Mouse (Mus musculus): ENCODE results near the gene Glce. TPM values are rescaled to one million over a fixed set of nuclear protein-coding genes. Genes with fewer than 3 reads are reported as not detected.
A peak's percentile ranks its signal among the peaks of the same experiment; 100 is the strongest.

The Glce gene
- polyA plus RNA-seq, 1 experiment from 2014 or later: 23.0 TPM

GRCm38 (mm10) chr9:62121551-62122447, 656 bp downstream of the Glce start:
- ATAC-seq (ENCODE audit: low FRiP score, low read depth): peak; percentile 35
- Histone ChIP-seq H3K9ac (peak overlapping the region; percentile 84), H3K4me2 (peak overlapping the region; percentile 81), H3K4me1 (replicated peaks) (peaks cover 32% of the 10 kb centered on the region), H3K36me3 (no peaks in the 10 kb centered on the region), H3K4me3 (peak overlapping the region; percentile 88), H3K9me3 (no peaks in the 10 kb centered on the region), H3K27me3 (no peaks in the 10 kb centered on the region), H3K27ac (replicated peaks) (peak overlapping the region; percentile 91)
- under 1% methylated on average over 59 of the region's 59 CpGs for WGBS

DNA sequence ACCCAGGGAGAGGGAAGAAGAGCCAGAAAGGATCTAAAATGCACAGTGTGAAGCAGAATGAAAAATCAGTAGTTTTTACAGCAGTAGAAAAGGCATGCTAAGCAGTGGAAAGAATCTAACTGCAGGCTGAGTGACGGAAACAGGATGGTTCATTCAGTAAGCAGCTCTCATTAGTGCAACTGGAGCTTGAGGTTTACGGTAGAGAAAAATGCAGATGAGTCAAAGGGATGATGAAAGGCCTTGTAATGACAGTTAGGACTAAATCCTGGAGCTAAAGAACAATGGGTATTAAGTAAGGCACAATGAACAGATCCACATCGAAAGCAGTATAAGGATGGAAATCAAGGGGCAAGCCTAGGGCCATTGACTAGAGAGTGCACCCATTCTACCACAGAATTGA, 3.7 kb downstream of the Glce start:
- no peak overlapping the region; the same call in 1 of the 2 replicates for H3K27ac ChIP-seq (replicated peaks)
- H3K4me1 ChIP-seq (replicated peaks): peaks cover 30% of the 10 kb centered on the region
- H3K36me3 ChIP-seq: no peaks in the 10 kb centered on the region
- 0 out of 2 replicates have a peak overlapping the region, but pooled peaks have one; percentile 3 for H3K4me3 ChIP-seq
- no peaks in the 10 kb centered on the region for H3K9me3 ChIP-seq
- H3K27me3 ChIP-seq: no peaks in the 10 kb centered on the region
- peak overlapping the region; percentile 27; the same call in 1 of the 2 replicates for H3K9ac ChIP-seq
- H3K4me2 ChIP-seq: peak overlapping the region; percentile 31
- ATAC-seq (ENCODE audit: low FRiP score, low read depth): no peak
- WGBS: 20% methylated on average over 3 of the region's 3 CpGs

DNA sequence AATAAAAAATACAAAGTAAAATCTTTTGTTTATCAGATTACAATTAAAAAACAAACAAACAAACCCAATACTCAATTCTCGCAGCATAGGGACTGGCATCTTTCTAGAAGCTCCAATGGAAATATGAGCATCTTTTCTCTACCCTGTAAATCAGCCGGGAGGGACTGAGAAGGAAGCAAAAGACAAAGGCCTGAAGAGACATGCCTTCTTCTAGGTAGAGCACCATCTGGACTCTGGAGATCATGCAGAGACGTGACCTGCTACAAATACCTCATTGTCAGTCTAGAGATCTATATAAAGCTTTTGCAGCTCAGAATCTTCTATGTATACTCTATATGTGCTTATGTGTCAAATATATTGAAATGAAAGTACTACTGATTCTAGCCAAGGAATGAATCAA, 6.6 kb downstream of the Glce start:
- no peak overlapping the region for H3K4me2 ChIP-seq
- no peaks in the 10 kb centered on the region for H3K9me3 ChIP-seq
- H3K4me1 ChIP-seq (replicated peaks): peaks cover 17% of the 10 kb centered on the region
- H3K27ac ChIP-seq (replicated peaks): no peak overlapping the region
- no peaks in the 10 kb centered on the region for H3K36me3 ChIP-seq
- H3K27me3 ChIP-seq: no peaks in the 10 kb centered on the region
- H3K9ac ChIP-seq: no peak overlapping the region
- H3K4me3 ChIP-seq: no peak overlapping the region
- ATAC-seq (ENCODE audit: low FRiP score, low read depth): no peak
- WGBS: 87% methylated on average over 3 of the region's 3 CpGs

DNA sequence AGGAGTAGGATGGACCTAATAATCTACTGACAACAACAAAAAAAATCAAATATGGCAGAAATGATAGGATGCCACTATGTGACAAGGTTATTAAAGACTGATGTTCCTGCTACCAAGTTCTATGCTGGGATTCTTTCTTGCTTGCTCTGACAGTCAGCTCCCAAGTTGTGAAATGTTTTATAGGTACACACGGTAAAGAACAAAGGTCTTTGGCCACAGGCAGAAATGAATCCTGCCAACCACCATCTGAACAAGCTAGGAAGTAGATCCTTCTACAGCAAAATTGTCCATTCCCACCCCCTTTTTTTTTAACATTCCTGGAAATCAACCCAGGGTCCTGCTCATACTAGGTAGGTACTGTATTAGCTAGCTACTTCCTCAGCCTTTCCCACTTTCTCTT, 25.9 kb downstream of the Glce start:
- no peak for ATAC-seq (ENCODE audit: low FRiP score, low read depth)
- no peaks in the 10 kb centered on the region for H3K9me3 ChIP-seq
- H3K4me1 ChIP-seq (replicated peaks): no peaks in the 10 kb centered on the region
- WGBS: 85% methylated on average over 1 of the region's 1 CpGs
- H3K27ac ChIP-seq (replicated peaks): no peak overlapping the region
- no peak overlapping the region for H3K4me2 ChIP-seq
- H3K27me3 ChIP-seq: no peaks in the 10 kb centered on the region
- no peaks in the 10 kb centered on the region for H3K36me3 ChIP-seq
- H3K9ac ChIP-seq: no peak overlapping the region
- no peak overlapping the region for H3K4me3 ChIP-seq

DNA sequence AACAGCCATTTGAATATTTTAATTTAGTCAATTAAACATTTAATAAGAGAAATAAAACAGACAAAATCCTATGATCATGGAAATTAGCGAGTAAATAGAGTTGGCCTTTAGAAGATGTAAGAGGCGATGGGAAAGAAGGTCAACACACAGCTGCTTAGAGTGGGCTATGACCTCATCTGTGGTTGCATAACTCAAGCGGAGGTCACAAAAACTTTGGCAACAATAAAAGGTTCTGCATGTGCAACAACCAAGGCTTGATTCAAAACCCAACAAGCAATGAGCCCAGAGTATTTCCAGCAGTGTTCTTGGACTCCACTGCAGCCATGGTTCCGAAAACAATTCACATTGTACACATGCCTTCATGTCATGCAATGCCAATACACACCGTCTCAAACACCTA, 30.9 kb downstream of the Glce start:
- ATAC-seq (ENCODE audit: low FRiP score, low read depth): no peak
- H3K9me3 ChIP-seq: no peaks in the 10 kb centered on the region
- no peak overlapping the region for H3K4me2 ChIP-seq
- H3K4me1 ChIP-seq (replicated peaks): no peaks in the 10 kb centered on the region
- no peak overlapping the region for H3K9ac ChIP-seq
- no peaks in the 10 kb centered on the region for H3K27me3 ChIP-seq
- no peaks in the 10 kb centered on the region for H3K36me3 ChIP-seq
- WGBS: 90% methylated on average over 5 of the region's 5 CpGs
- no peak overlapping the region for H3K27ac ChIP-seq (replicated peaks)
- no peak overlapping the region for H3K4me3 ChIP-seq

DNA sequence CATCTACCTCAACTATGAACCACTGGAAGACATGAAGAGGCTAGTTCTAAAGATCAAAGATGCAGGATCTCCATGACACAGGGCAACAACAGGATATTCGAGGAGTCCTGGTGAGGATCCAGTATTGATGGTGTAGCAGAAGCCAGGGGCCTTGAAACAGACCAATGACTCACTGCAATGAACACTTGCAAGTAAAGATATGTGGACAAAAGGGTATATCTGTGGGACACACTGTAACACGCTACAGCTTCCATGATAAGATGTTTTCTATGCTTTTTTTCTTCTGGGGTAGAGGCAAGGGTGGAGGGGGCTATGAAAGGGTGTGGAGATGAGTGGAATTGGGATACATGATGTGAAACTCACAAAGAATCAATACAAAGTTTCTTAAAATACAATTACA, 36.9 kb downstream of the Glce start:
- H3K27me3 ChIP-seq: no peaks in the 10 kb centered on the region
- 97% methylated on average over 2 of the region's 2 CpGs for WGBS

GRCm38 (mm10) chr9:62084896-62085295, 37.6 kb downstream of the Glce start:
- 94% methylated on average over 4 of the region's 4 CpGs for WGBS
- H3K9me3 ChIP-seq: no peaks in the 10 kb centered on the region
- no peak for ATAC-seq (ENCODE audit: low FRiP score, low read depth)

More for the DNA sequence above, 36.9 kb downstream of the Glce start:
- Histone ChIP-seq H3K27ac (replicated peaks) (no peak overlapping the region), H3K9me3 (no peaks in the 10 kb centered on the region), H3K4me1 (replicated peaks) (peaks cover 5% of the 10 kb centered on the region), H3K9ac (no peak overlapping the region), H3K4me2 (no peak overlapping the region), H3K36me3 (0 out of 2 replicates have a peak, but pooled peaks cover 3% of the 10 kb centered on the region), H3K4me3 (no peak overlapping the region)
- ATAC-seq (ENCODE audit: low FRiP score, low read depth): no peak

DNA sequence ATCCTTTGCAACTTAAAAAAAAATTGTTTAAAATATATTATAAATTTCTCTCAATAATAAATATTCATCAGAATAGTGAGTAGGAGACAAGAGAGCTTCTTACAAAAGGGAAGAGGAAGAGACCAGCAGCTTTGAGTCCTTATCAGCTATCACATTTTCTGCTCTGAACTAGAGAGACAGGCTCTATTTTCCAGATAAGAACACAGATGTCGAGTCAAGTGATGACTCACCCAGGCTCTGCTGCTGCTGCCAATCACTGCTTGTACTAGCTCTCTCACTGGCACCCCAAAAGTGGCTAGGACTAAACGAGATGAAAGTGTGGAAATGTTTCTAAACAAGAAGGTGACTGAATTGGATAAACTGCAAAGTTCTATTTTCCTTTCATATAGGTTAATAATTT, 39.5 kb downstream of the Glce start:
- 83% methylated on average over 2 of the region's 2 CpGs for WGBS
- no peak overlapping the region for H3K4me2 ChIP-seq
- ATAC-seq (ENCODE audit: low FRiP score, low read depth): no peak

More at GRCm38 (mm10) chr9:62084896-62085295, 37.6 kb downstream of the Glce start:
- no peak overlapping the region for H3K27ac ChIP-seq (replicated peaks)
- H3K4me3 ChIP-seq: no peak overlapping the region
- H3K4me2 ChIP-seq: no peak overlapping the region
- peaks cover 5% of the 10 kb centered on the region for H3K4me1 ChIP-seq (replicated peaks)
- H3K36me3 ChIP-seq: 0 out of 2 replicates have a peak, but pooled peaks cover 3% of the 10 kb centered on the region
- no peaks in the 10 kb centered on the region for H3K27me3 ChIP-seq
- no peak overlapping the region for H3K9ac ChIP-seq

DNA sequence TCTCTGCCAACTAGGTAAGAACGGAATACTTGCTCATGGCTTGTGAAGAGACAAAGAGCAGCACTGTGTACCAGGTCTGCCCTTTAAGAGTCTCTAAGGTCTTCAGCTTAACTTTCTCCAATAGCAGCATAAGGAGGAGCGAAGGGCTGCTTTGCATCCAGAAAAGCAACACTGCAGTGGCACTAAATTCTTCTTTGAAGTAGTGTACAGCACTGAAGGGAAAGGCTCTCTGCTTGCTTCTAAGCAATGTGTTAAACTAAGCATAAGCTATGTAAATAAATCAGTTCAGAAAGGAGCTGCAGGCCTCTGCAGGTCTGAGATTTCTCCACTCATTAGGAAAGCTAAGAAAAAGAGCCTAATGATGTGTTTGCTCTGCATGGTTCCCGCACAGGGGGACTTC, 40.9 kb downstream of the Glce start:
- WGBS: 59% methylated on average over 3 of the region's 3 CpGs
- no peak overlapping the region for H3K4me2 ChIP-seq
- no peak overlapping the region for H3K27ac ChIP-seq (replicated peaks)
- peaks cover 5% of the 10 kb centered on the region for H3K4me1 ChIP-seq (replicated peaks)
- no peak for ATAC-seq (ENCODE audit: low FRiP score, low read depth)
- no peak overlapping the region for H3K9ac ChIP-seq
- no peaks in the 10 kb centered on the region for H3K9me3 ChIP-seq
- no peaks in the 10 kb centered on the region for H3K27me3 ChIP-seq
- no peak overlapping the region for H3K4me3 ChIP-seq
- H3K36me3 ChIP-seq: 0 out of 2 replicates have a peak, but pooled peaks cover 3% of the 10 kb centered on the region

More for the DNA sequence above, 39.5 kb downstream of the Glce start:
- Histone ChIP-seq H3K27me3 (no peaks in the 10 kb centered on the region), H3K4me3 (no peak overlapping the region), H3K4me1 (replicated peaks) (peaks cover 5% of the 10 kb centered on the region), H3K27ac (replicated peaks) (no peak overlapping the region), H3K36me3 (0 out of 2 replicates have a peak, but pooled peaks cover 3% of the 10 kb centered on the region), H3K9me3 (no peaks in the 10 kb centered on the region), H3K9ac (no peak overlapping the region)

DNA sequence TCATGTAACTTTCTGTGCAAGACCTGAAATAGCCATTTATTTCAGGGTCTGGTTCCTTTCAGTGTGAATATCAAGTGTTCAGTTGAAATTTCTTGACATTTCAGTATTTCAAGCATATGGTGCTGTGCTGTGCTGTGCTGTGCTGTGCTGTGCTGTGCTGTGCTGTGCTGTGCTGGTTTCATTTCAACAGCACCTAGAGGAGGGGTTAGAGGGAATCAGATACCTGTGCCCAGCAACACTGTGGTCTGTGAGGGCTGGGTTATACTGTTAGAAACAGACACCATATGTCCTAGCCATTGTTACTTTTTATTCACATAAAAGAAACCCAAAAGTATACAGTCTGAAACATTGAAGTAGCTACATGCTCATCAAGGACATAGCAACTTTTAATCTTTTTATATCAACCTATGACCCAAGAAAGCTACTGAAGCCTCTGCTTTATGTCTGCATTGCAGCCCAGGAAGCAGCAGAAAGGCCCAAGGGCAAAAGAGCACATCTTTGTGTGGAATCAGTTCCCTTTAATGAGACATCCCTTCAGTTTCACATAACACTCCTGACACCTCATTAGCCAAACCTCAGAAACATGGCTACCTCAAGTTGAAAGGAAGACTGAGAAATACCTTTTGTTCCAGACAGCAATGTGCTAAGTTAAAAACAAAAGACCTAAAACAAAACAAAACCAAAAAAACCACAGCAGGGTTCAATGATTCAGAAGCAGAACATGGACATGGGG, 42.3 kb downstream of the Glce start:
- no peak overlapping the region for H3K27ac ChIP-seq (replicated peaks)
- peaks cover 5% of the 10 kb centered on the region for H3K4me1 ChIP-seq (replicated peaks)
- ATAC-seq (ENCODE audit: low FRiP score, low read depth): no peak
- H3K4me2 ChIP-seq: no peak overlapping the region
- H3K27me3 ChIP-seq: no peaks in the 10 kb centered on the region
- no peak overlapping the region for H3K9ac ChIP-seq
- 0 out of 2 replicates have a peak, but pooled peaks cover 3% of the 10 kb centered on the region for H3K36me3 ChIP-seq
- no peaks in the 10 kb centered on the region for H3K9me3 ChIP-seq
- no peak overlapping the region for H3K4me3 ChIP-seq

DNA sequence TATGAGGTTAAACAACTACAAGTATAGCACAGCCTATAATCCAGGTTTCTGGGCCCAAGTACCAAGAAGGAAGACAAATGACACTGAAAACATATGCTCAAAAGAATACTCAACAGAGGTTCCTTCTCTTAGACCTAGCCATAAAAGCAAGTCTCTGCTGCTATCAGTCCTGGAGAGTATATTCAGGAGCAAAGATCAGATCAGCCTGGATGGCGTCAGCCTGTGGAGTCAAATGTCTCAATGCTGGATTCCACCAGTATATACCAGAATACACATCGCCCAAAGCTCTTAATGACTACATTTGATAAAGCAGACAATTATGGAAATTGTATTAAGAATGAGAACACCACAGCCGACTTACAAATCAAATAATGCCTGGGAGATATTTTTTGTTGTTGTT, 60.2 kb downstream of the Glce start:
- H3K4me2 ChIP-seq: no peak overlapping the region
- no peak overlapping the region for H3K9ac ChIP-seq
- no peaks in the 10 kb centered on the region for H3K4me1 ChIP-seq (replicated peaks)
- no peak overlapping the region for H3K4me3 ChIP-seq
- no peak overlapping the region for H3K27ac ChIP-seq (replicated peaks)
- WGBS: 91% methylated on average over 3 of the region's 3 CpGs
- H3K9me3 ChIP-seq: no peaks in the 10 kb centered on the region
- no peaks in the 10 kb centered on the region for H3K27me3 ChIP-seq
- ATAC-seq (ENCODE audit: low FRiP score, low read depth): no peak
- H3K36me3 ChIP-seq: peaks cover 5% of the 10 kb centered on the region; the same call in 1 of the 2 replicates

- no peak for ATAC-seq (ENCODE audit: low FRiP score, low read depth)
- no peaks in the 10 kb centered on the region for H3K4me1 ChIP-seq (replicated peaks)
- H3K4me2 ChIP-seq: no peak overlapping the region
- no peak overlapping the region for H3K4me3 ChIP-seq
- H3K36me3 ChIP-seq: no peaks in the 10 kb centered on the region; the same call in 1 of the 2 replicates
- WGBS: 94% methylated on average over 2 of the region's 2 CpGs
- no peak overlapping the region for H3K27ac ChIP-seq (replicated peaks)
- H3K27me3 ChIP-seq: no peaks in the 10 kb centered on the region
- H3K9ac ChIP-seq: no peak overlapping the region
- H3K9me3 ChIP-seq: no peaks in the 10 kb centered on the region
Measured at GRCm38 (mm10) chr9:62060431-62060830, 62.0 kb downstream of the Glce start.

All from hindbrain, embryonic 15.5 days (tissue).